In the genomic region with DNA sequence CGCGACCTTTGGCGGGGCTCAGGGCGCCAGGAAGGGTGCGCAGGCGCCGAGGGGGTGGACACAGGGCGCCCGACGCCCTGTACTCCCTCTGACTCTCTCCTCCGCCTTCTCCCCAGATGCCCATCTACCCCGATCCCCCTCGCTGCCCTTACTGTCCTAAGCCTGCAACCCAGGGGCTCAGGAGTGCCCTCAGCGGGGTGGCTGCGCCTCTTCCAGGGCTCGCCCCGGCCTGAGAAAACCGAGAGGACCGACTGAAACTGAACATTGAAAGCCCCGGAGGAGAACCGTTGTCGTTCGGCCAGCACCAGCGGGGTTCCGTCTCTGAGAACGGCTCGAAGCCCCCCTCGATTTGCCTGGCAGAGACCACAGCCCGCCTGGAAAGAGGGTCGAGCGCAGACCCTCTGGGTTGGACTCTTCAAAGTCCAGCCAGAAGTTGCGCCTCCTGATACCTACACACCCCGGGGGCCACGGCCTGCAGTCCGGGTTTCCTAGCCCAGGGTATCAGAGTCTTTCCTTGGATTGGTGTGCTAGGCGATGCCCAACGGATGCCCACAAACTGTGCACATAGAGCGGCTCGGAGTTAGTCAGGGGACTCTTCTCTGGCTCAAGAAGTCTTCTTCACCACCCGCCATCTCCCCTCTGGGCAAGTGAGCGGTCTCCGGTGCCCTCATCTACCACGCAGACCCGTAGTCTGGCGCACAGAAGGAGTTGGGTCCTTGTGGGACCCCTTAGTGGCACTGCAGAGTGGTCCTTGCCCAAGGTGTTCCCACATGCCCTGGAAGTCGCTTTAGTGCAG, we compare ENCODE assay signal across 10 mouse cellular contexts. TPM values are rescaled to one million over a fixed set of nuclear protein-coding genes. Genes with fewer than 3 reads are reported as not detected.
DNase-seq lines count a peak whose midpoint lies in the region; ATAC-seq and TF ChIP-seq lines count a peak whose summit lies in the region.
"Had no signal": no experiment of that assay in that cellular context is flagged by ENCODE, and none has a peak within 500 bp of the region (broad histone marks: within the 10 kb centered on the region; RNA-seq: fewer than 3 reads in every experiment).

No protein-coding gene starts in this region.

- TF ChIP-seq CTCF in stomach, postnatal 0 days (IDR thresholded peaks at IDR 0.05; ENCODE audit: low read depth) = no peak

- no peaks in the 10 kb centered on the region for H3K9me3 ChIP-seq in heart, embryonic 10.5 days
- H3K9me3 ChIP-seq in forebrain, embryonic 11.5 days (ENCODE audit: control insufficient read depth, low read length) = no peaks in the 10 kb centered on the region
- no peaks in the 10 kb centered on the region for H3K9me3 ChIP-seq in liver, embryonic 13.5 days (replicated peaks)
- H3K9me3 ChIP-seq in stomach, postnatal 0 days (ENCODE audit: control insufficient read depth, low read length) = no peaks in the 10 kb centered on the region

- 2% methylated on average over 46 of the region's 46 CpGs for WGBS in heart, embryonic 10.5 days
- under 1% methylated on average over 46 of the region's 46 CpGs for WGBS in forebrain, embryonic 11.5 days
- 3% methylated on average over 46 of the region's 46 CpGs for WGBS in liver, embryonic 13.5 days (ENCODE audit: insufficient replicate concordance)
- WGBS in stomach, postnatal 0 days = 4% methylated on average over 35 of the region's 46 CpGs

- peak; percentile 6 for ATAC-seq in CD4-positive, CD25-positive, alpha-beta regulatory T cell, adult 4 months
- no peak for ATAC-seq in forebrain, embryonic 11.5 days (replicated peaks; ENCODE audit: low FRiP score)
- ATAC-seq in liver, embryonic 13.5 days (ENCODE audit: low read depth) = no peak
- no peak for ATAC-seq in stomach, postnatal 0 days (ENCODE audit: low FRiP score, low TSS enrichment)

- peak overlapping the region; percentile 87 for H3K4me3 ChIP-seq in heart, embryonic 10.5 days
- H3K4me3 ChIP-seq in forebrain, embryonic 11.5 days (ENCODE audit: low read depth, low read length) = peak overlapping the region; percentile 43
- H3K4me3 ChIP-seq in liver, embryonic 13.5 days (replicated peaks) = peak overlapping the region; percentile 86
- H3K4me3 ChIP-seq in stomach, postnatal 0 days (ENCODE audit: low read depth, low read length) = peak overlapping the region; percentile 51

- TF ChIP-seq EP300 in stomach, postnatal 0 days (optimal IDR thresholded peaks at IDR 0.05) = no peak

- peak overlapping the region; percentile 51 for H3K9ac ChIP-seq in forebrain, embryonic 11.5 days (ENCODE audit: low read length)
- H3K9ac ChIP-seq in liver, embryonic 13.5 days = 0 out of 2 replicates have a peak overlapping the region, but pooled peaks have one; percentile 29
- H3K9ac ChIP-seq in stomach, postnatal 0 days (ENCODE audit: low read length) = peak overlapping the region; percentile 43

- no peaks in the 10 kb centered on the region for H3K36me3 ChIP-seq in heart, embryonic 10.5 days
- H3K36me3 ChIP-seq in forebrain, embryonic 11.5 days (ENCODE audit: control insufficient read depth, insufficient read depth, low read length) = no peaks in the 10 kb centered on the region
- H3K36me3 ChIP-seq in liver, embryonic 13.5 days = peaks cover 2% of the 10 kb centered on the region
- H3K36me3 ChIP-seq in stomach, postnatal 0 days (ENCODE audit: control insufficient read depth, insufficient read depth, low read length) = no peaks in the 10 kb centered on the region

- peak overlapping the region; percentile 83 for H3K4me2 ChIP-seq in forebrain, embryonic 11.5 days (ENCODE audit: low read depth, low read length, severe bottlenecking)
- peak overlapping the region; percentile 96 for H3K4me2 ChIP-seq in liver, embryonic 13.5 days
- peak overlapping the region; percentile 87 for H3K4me2 ChIP-seq in stomach, postnatal 0 days (replicated peaks; ENCODE audit: low read depth)

- peaks cover 33% of the 10 kb centered on the region for H3K4me1 ChIP-seq in heart, embryonic 10.5 days
- peaks cover 14% of the 10 kb centered on the region; the same call in 1 of the 2 replicates for H3K4me1 ChIP-seq in forebrain, embryonic 11.5 days (replicated peaks; ENCODE audit: control insufficient read depth, insufficient read depth, low read length)
- peaks cover 46% of the 10 kb centered on the region for H3K4me1 ChIP-seq in liver, embryonic 13.5 days (replicated peaks)
- H3K4me1 ChIP-seq in stomach, postnatal 0 days (replicated peaks; ENCODE audit: control insufficient read depth, insufficient read depth) = peaks cover 11% of the 10 kb centered on the region

- peaks cover 72% of the 10 kb centered on the region for H3K27me3 ChIP-seq in heart, embryonic 10.5 days (ENCODE audit: insufficient read depth, poor library complexity, severe bottlenecking)
- H3K27me3 ChIP-seq in forebrain, embryonic 11.5 days (ENCODE audit: control insufficient read depth, insufficient read depth, low read length) = peaks cover 48% of the 10 kb centered on the region
- peaks cover 67% of the 10 kb centered on the region for H3K27me3 ChIP-seq in liver, embryonic 13.5 days
- peaks cover 7% of the 10 kb centered on the region; the same call in 1 of the 2 replicates for H3K27me3 ChIP-seq in stomach, postnatal 0 days (ENCODE audit: control insufficient read depth, insufficient read depth, low read length)

- DNase-seq in heart, embryonic 10.5 days (ENCODE audit: low spot score) = no peak
- DNase-seq in heart, postnatal 36 days = no peak
- DNase-seq in forebrain, embryonic 11.5 days (ENCODE audit: low spot score) = peak; percentile 62
- DNase-seq in liver, embryonic 13.5 days = no peak
- DNase-seq in stomach, postnatal 0 days (ENCODE audit: low spot score) = no peak
- no peak for DNase-seq in gastrocnemius, adult 8-10 months (ENCODE audit: low spot score in 2 of 2)
- no peak for DNase-seq in frontal cortex, adult 2 months (ENCODE audit: extremely low spot score in 1 of 2, low spot score in 1 of 2)

- intact Hi-C loops in heart, postnatal 36 days (cut with DNase I) = no loop called here

- H3K27ac ChIP-seq in heart, embryonic 10.5 days = peak overlapping the region; percentile 3; the same call in 1 of the 2 replicates
- H3K27ac ChIP-seq in forebrain, embryonic 11.5 days (ENCODE audit: low read depth, low read length) = no peak overlapping the region
- no peak overlapping the region for H3K27ac ChIP-seq in liver, embryonic 13.5 days
- no peak overlapping the region for H3K27ac ChIP-seq in stomach, postnatal 0 days (replicated peaks)

RNA-seq across cellular contexts. Expression of a gene that starts 0.4 kb away (rescaled TPM):
- 0.09 TPM in 1 of 2 replicates, not detected in the other for polyA plus RNA-seq in heart, embryonic 10.5 days (2016; fragmentation: Nextera tagmentation; extraction: Ambion mirVana)
- total RNA-seq in heart, postnatal 36 days (2021) = not detected
- polyA plus RNA-seq in CD4-positive, CD25-positive, alpha-beta regulatory T cell, adult 4 months (2017; shearing (Covaris generic)) = not detected
- 6.6 and 11.6 TPM in 2 replicates for polyA plus RNA-seq in forebrain, embryonic 11.5 days (2014; fragmentation: Nextera tagmentation; extraction: Ambion mirVana)
- 0.17 TPM in 1 of 2 replicates, not detected in the other for polyA plus RNA-seq in liver, embryonic 13.5 days (2015; fragmentation: Nextera tagmentation; extraction: Ambion mirVana)
- polyA plus RNA-seq in stomach, postnatal 0 days (2015; fragmentation: Nextera tagmentation; extraction: Ambion mirVana) = 1.0 and 1.3 TPM in 2 replicates
- total RNA-seq in gastrocnemius, adult 8-10 months (2022) = not detected
- 0.84 and 1.3 TPM in 2 replicates for polyA plus RNA-seq in frontal cortex, adult 2 months (2012; rRNA removed)
- total RNA-seq: hematopoietic stem cell, adult 5-6 weeks had no signal
- polyA plus RNA-seq: G1E had no signal

RNA-seq across cellular contexts. Expression of a gene that starts 1.8 kb away (rescaled TPM):
- 27.7 and 33.2 TPM in 2 replicates for polyA plus RNA-seq in heart, embryonic 10.5 days (2016; fragmentation: Nextera tagmentation; extraction: Ambion mirVana)
- total RNA-seq in heart, postnatal 36 days (2021) = 10 to 100 TPM; 10.8 to 15.0 TPM
- 10 to 100 TPM; 27.0 to 28.9 TPM for polyA plus RNA-seq in CD4-positive, CD25-positive, alpha-beta regulatory T cell, adult 4 months (2017; shearing (Covaris generic))
- polyA plus RNA-seq in forebrain, embryonic 11.5 days (2014; fragmentation: Nextera tagmentation; extraction: Ambion mirVana) = 44.5 and 52.4 TPM in 2 replicates
- 26.9 and 29.9 TPM in 2 replicates for polyA plus RNA-seq in liver, embryonic 13.5 days (2015; fragmentation: Nextera tagmentation; extraction: Ambion mirVana)
- polyA plus RNA-seq in stomach, postnatal 0 days (2015; fragmentation: Nextera tagmentation; extraction: Ambion mirVana) = 17.3 and 19.9 TPM in 2 replicates
- total RNA-seq in gastrocnemius, adult 8-10 months (2022) = 10 to 100 TPM; 10.4 to 12.8 (median 11.4) TPM
- polyA plus RNA-seq in frontal cortex, adult 2 months (2012; rRNA removed) = 30.6 and 31.7 TPM in 2 replicates

RNA-seq across cellular contexts. Expression of a gene that starts 20.1 kb away (rescaled TPM):
- polyA plus RNA-seq in heart, embryonic 10.5 days (2016; fragmentation: Nextera tagmentation; extraction: Ambion mirVana) = 125 and 140 TPM in 2 replicates
- total RNA-seq in heart, postnatal 36 days (2021) = 100 to 1,000 TPM; 132 to 136 TPM
- 10 to 100 TPM; 11.4 to 28.4 TPM for polyA plus RNA-seq in CD4-positive, CD25-positive, alpha-beta regulatory T cell, adult 4 months (2017; shearing (Covaris generic))
- polyA plus RNA-seq in forebrain, embryonic 11.5 days (2014; fragmentation: Nextera tagmentation; extraction: Ambion mirVana) = 126 and 135 TPM in 2 replicates
- 138 and 145 TPM in 2 replicates for polyA plus RNA-seq in liver, embryonic 13.5 days (2015; fragmentation: Nextera tagmentation; extraction: Ambion mirVana)
- 165 and 170 TPM in 2 replicates for polyA plus RNA-seq in stomach, postnatal 0 days (2015; fragmentation: Nextera tagmentation; extraction: Ambion mirVana)
- total RNA-seq in gastrocnemius, adult 8-10 months (2022) = 100 to 1,000 TPM in 2 of 4 experiments, 10 to 100 TPM in 2; 97.3 to 122 (median 108) TPM
- polyA plus RNA-seq in frontal cortex, adult 2 months (2012; rRNA removed) = 200 and 202 TPM in 2 replicates

RNA-seq across cellular contexts. Expression of a gene that starts 30.1 kb away (rescaled TPM):
- polyA plus RNA-seq in heart, embryonic 10.5 days (2016; fragmentation: Nextera tagmentation; extraction: Ambion mirVana) = 8.7 and 13.5 TPM in 2 replicates
- total RNA-seq in heart, postnatal 36 days (2021) = 1 to 10 TPM; 5.4 to 8.0 TPM
- not detected for polyA plus RNA-seq in CD4-positive, CD25-positive, alpha-beta regulatory T cell, adult 4 months (2017; shearing (Covaris generic))
- 23.9 and 25.7 TPM in 2 replicates for polyA plus RNA-seq in forebrain, embryonic 11.5 days (2014; fragmentation: Nextera tagmentation; extraction: Ambion mirVana)
- polyA plus RNA-seq in liver, embryonic 13.5 days (2015; fragmentation: Nextera tagmentation; extraction: Ambion mirVana) = 1.5 and 1.6 TPM in 2 replicates
- polyA plus RNA-seq in stomach, postnatal 0 days (2015; fragmentation: Nextera tagmentation; extraction: Ambion mirVana) = 10.2 and 10.8 TPM in 2 replicates
- total RNA-seq in gastrocnemius, adult 8-10 months (2022) = under 1 TPM; 0.21 to 0.67 (median 0.25) TPM
- 3.0 and 5.4 TPM in 2 replicates for polyA plus RNA-seq in frontal cortex, adult 2 months (2012; rRNA removed)
- total RNA-seq: hematopoietic stem cell, adult 5-6 weeks had no signal
